Mouse (Mus musculus) lung, postnatal 36 days (tissue): Measurements from ENCODE around the gene Adam4.
"Not testable (repeated sequence)": the region's sequence is repeated elsewhere in the genome, so short reads cannot be mapped to it uniquely, and the experiment has no call there.

Experiments
- DNase-seq: peaks from one replicate; pipeline ENCODE4 v3.0.0; 2022; ENCODE audit warnings: mixed read lengths

The Adam4 gene

GRCm38 (mm10) chr12:81421846-81422245, at the start of gene Adam4:
Gene Adam4 (minus strand): TSS chr12:81421946.
- DNase-seq = no peak

GRCm38 (mm10) chr12:81459051-81459450, 37.3 kb upstream of the Adam4 start:
- DNase-seq = not testable (repeated sequence)

DNA sequence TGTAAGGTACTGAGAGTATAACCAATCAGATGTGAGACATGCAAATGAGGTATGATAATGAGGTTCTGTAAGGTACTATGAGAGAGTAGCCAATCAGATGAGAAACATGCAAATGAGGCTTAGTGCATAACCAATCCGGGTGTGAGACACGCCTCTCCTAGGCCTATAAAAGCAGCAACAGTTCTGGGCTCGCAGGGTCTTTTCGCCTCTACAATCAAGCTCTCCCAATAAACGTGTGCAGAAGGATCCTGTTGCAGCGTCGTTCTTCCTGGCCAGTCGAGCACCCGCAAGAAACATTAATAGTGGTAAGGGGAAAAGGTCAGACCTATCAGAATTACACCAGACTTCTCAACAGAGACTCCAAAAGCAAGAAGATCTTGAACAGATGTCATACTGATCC, 17.2 kb upstream of the Adam4 start:
- not testable (repeated sequence) for DNase-seq

GRCm38 (mm10) chr12:81434778-81435177, 13.0 kb upstream of the Adam4 start:
- DNase-seq = peak; percentile 3

GRCm38 (mm10) chr12:81413211-81413610, 8.5 kb downstream of the Adam4 start:
- DNase-seq = no peak

GRCm38 (mm10) chr12:81408966-81409365, 12.8 kb downstream of the Adam4 start:
- no peak for DNase-seq

GRCm38 (mm10) chr12:81402187-81402586, 19.6 kb downstream of the Adam4 start:
- peak; percentile 60 for DNase-seq

GRCm38 (mm10) chr12:81379364-81379763, 42.4 kb downstream of the Adam4 start, which contains the start of gene Gm4787:
Gene Gm4787 (minus strand): TSS chr12:81379464.
- DNase-seq = not testable (repeated sequence)
